Mouse (Mus musculus) frontal cortex, postnatal 36 days (tissue): ENCODE data around the gene Fbxw9.

Experiments
- DNase-seq, 2 experiments: peaks; one replicate each; pipeline ENCODE4 v3.0.0; 2022; ENCODE audit warnings: low spot score in 2 of 2

Fbxw9 gene

DNA sequence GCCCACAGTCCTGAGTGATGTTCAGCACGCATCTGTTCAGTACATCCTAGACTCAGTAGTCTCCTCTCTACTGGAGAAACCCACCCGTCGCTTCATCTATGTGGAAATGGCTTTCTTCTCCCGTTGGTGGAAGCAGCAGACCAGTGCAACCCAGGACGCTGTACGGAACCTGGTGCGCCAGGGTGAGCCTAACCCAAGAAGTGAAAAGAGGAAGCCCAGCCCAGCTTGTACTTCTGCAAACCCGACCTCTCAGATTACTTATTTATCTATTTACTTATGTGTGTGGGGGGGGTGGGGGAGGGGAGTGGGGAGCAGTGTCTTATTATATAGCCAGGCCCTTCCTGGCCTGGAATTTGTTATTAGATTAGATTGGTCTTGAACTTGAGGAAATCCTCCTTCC, 24.8 kb downstream of the Fbxw9 start:
- DNase-seq, result no peak

DNA sequence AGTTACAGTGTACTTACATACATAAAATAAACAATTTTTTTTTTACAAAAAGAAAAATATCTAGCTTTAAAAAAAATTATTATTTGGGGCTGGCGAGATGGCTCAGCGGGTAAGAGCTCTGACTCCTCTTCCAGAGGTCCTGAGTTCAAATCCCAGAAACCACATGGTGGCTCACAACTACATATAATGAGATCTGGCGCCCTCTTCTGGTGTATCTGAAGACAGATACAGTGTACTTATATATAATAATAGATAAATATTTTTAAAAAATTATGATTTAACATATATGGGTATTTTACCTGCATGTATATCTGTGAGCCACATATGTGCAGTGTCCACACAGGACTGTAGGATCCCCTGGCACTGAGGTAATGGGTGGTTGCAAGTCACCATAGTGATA, 26.4 kb downstream of the Fbxw9 start:
- DNase-seq, result no peak

DNA sequence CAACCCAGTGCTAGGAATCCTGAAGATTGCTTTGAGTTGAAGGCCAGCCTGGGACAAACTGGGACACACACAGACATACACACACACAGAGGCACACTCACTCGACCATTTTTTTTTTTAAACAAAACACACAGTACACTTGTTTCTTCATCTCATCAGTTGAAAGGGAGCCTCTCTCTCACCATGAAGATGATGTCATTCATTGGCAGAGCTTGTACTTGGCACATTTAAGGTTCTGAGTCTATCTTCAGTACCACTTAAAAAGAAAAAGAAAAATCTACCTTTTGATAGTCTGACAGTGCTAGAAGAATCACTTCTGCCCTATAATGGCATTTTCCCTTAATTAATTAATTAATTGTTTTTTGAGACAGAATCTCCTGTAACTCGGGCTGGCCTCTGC, 28.9 kb downstream of the Fbxw9 start:
- no peak for DNase-seq

DNA sequence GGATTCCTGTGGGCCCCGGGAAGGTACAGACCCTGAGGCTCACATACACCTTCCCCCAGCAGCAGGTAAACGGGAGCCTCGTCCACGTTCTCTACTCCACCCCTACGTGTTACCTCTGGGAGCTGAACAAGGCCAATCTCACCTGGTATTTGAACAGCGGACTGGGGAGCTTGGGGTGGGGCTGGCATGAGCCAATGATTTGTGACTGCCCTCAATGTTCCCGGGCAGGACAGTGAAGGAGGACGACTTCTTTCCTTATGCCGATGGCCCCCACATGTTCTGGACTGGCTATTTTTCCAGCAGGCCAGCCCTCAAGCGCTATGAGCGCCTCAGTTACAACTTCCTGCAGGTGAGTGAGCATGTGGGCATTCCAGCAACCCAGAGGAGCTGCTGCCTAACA, 31.0 kb downstream of the Fbxw9 start:
- no peak for DNase-seq

DNA sequence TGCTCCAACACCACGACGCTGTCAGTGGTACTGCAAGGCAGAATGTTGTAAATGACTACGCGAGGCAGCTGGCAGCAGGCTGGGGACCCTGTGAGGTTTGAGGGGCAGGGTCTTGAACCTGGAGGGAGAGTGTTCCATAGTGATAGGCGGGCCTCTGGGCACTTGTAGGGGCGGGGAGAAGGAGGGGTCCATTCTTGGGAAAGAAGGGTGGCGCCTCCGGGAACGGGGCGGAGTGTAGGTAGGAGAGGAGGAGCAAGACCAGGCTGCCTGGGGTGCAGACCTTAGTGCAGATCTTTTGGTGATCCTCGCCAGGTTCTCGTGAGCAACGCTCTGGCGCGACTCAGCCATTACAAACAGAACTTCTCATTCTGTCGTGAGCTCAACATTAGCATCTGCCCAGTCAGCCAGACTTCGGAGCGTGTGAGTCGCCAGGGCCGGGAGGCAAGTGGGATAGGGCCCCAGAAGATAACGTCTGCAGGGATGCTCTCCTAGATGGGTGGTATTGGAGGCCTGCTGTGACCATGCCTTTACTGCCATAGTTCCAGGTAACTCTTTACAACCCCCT, 31.8 kb downstream of the Fbxw9 start:
- DNase-seq, result no peak

DNA sequence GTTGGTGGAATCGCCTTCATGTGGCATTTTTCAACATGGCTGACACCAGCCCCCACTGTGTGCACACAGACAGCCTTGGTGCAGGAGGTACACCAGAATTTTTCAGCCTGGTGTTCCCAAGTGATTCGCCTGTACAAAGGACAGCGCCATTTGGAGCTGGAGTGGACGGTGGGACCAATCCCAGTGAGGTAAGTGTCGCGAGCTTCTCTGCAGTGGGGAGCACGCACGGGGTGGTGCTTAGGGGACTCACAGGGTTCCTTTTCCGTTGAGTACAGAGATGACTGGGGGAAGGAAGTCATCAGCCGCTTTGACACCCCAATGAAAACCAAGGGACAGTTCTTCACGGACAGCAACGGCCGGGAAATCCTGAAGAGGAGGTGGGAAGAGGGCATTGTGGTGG, 35.2 kb downstream of the Fbxw9 start:
- DNase-seq, result no peak

DNA sequence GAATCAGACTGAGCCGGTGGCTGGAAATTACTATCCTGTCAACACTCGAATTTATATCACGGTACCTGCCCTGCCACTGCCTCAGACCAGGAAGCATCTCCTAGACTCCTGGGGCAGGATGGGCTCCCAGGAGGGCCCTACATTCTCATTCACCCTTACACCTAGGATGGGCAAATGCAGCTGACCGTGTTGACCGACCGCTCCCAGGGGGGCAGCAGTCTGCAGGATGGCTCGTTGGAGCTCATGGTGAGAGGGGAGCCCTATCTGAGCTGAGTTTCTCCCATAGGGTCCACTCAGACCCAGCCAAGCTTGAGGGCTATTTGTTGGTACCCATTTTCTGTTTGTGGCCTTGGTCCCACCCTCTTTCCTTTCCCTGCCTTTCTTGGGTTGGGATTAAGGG, 35.7 kb downstream of the Fbxw9 start:
- no peak for DNase-seq

DNA sequence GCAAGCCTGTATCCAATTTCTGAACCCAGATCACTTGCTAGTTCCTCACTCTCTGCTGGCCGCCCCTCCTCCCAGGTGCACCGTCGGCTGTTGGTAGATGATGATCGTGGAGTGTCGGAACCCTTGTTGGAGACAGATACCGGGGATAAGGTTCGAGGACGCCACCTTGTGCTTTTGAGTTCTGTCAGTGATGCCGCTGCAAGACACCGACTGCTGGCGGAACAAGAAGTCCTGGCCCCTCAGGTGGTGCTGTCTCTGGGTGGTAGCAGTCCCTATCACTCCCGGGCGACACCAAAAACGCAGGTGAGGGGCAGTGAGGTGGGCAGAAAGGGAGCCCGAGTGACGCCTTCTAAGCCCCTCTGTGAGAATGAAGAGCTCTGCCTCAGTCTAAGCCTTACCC, 36.3 kb downstream of the Fbxw9 start:
- DNase-seq, result no peak

DNA sequence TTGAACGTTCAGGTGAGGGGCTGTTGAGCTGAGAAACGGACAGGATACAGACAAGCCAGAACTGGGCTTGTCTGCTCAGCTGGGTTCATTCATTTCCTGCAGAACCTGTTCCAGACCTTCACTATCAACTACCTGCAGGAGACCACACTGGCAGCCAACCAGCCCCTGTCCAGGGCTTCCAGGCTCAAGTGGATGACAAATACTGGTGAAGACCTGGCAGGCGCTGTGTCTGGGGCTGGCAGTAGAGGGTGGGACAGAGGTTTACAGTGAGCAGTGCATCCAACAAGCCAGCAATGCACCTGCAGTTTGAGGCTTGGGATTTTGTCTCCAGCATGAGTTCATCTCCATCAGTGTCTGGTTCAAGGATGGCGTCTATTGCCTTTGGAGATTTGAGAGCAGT, 37.0 kb downstream of the Fbxw9 start:
- DNase-seq, result no peak

DNA sequence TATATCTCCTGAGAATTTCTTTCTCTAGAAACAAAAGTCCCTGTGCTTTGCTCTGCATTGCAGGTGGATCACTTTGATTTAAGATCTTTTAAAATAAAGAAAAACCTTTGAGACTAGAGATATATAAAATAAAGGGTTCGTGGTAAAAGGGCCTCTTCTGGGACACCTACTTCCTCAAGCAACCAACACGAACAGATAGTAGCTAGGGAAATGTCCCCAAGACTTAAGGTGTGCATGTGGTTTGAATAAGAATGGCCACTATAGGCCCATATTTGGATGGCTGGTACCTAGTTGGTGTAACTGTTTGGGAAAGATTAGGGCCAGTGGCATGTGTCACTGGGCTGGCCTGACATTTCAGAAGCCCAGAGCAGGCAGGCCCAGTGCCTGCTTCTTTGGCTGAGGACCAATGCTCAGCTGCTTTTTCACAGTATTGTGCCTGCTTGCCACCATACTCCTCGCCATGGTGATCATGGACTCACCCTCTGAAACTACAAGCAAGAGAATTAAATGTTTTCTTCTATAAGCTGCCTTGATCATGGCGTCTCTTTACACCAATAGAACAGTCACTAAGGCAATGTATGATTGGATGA, 40.3 kb downstream of the Fbxw9 start:
- no peak for DNase-seq

DNA sequence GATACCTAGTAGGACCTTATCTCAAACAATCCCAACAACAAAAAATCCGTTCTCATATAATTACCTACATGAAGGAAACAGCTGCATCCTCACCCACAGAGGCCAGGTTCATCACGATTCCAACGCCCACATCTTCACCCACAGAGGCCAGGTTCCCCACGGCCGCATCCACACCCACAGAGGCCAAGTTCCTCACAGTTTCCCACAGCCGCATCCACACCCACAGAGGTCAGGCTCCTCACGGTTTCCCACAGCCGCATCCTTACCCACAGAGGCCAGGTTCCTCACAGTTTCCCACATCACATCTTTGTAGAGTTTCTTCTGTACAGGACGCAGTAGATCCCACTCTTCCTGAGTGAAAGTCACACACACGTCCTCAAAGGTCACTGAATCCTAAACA, 53.4 kb downstream of the Fbxw9 start:
- DNase-seq, result no peak

DNA sequence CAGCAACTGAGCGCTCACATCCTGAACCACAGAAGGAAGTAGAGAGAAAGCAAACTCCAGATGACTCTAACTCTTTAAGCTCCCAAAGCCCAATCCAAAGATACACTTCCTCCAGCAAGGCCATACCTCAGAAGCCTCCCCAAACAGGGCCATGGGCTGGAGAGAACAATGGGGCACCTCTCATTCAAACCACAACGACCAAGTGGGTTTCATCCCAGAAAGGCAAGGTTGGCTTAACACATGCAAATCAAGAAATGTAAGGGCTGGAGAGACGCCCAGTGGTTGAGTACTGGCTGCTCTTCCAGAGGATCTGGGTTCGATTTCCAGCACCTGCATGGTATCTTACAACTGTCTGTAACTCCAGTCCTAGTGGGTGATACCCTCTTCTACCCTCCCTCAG, 55.6 kb downstream of the Fbxw9 start:
- DNase-seq, result no peak
